Mouse (Mus musculus) midbrain, embryonic 16.5 days (tissue): ENCODE results near the gene Ugt1a8. TPM values are rescaled to one million over a fixed set of nuclear protein-coding genes. Genes with fewer than 3 reads are reported as not detected.
A peak's percentile ranks its signal among the peaks of the same experiment; 100 is the strongest.

Experiments
- ATAC-seq: fragments of 200-750 bp; cut with Nextera tagmentation; 2 replicates; pipeline ENCODE4 v1.8.0; 2017; ENCODE audit warnings: moderate TSS enrichment
- H3K27ac ChIP-seq: fragments of 300-500 bp; sonication (generic); 2 replicates; pipeline ENCODE4 v1.5.1; 2014; ENCODE audit warnings: mild to moderate bottlenecking, low read length, mixed read lengths
- H3K27me3 ChIP-seq: fragments of 300-500 bp; sonication (generic); 2 replicates; pipeline ENCODE4 v1.6.1; 2014; ENCODE audit warnings: low read depth, low read length, mixed read lengths; ENCODE audit not compliant: control insufficient read depth, insufficient read depth
- H3K36me3 ChIP-seq: fragments of 300-500 bp; sonication (generic); 2 replicates; pipeline ENCODE4 v1.6.1; 2014; ENCODE audit warnings: mild to moderate bottlenecking, low read length, moderate library complexity, mixed read lengths; ENCODE audit not compliant: control insufficient read depth, insufficient read depth
- H3K4me1 ChIP-seq: fragments of 300-500 bp; sonication (generic); 2 replicates; pipeline ENCODE4 v1.6.1; 2014; ENCODE audit warnings: mild to moderate bottlenecking, low read length, mixed read lengths; ENCODE audit not compliant: control insufficient read depth, insufficient read depth
- H3K4me2 ChIP-seq: fragments of 300-500 bp; sonication (generic); 2 replicates; pipeline ENCODE4 v1.6.1; 2014; ENCODE audit warnings: mild to moderate bottlenecking, low read length, mixed read lengths
- H3K4me3 ChIP-seq: fragments of 300-500 bp; sonication (generic); 2 replicates; pipeline ENCODE4 v1.5.1; 2014; ENCODE audit warnings: low read depth, mild to moderate bottlenecking, low read length, moderate library complexity, mixed read lengths
- H3K9ac ChIP-seq: fragments of 300-500 bp; sonication (generic); 2 replicates; pipeline ENCODE4 v1.6.1; 2014; ENCODE audit warnings: low read depth, low read length, mixed read lengths
- H3K9me3 ChIP-seq: fragments of 300-500 bp; sonication (generic); replicated peaks from 2 replicates; pipeline ENCODE4 v1.6.1; 2014; ENCODE audit warnings: mild to moderate bottlenecking, low read length, mixed read lengths; ENCODE audit not compliant: control insufficient read depth, poor library complexity, severe bottlenecking
- WGBS: fragments of 180-500 bp; shearing (Covaris S2); extraction: QIAGEN DNeasy Blood & Tissue Kit; methylation state at CpG from one replicate; pipeline ENCODE4 v1.1.7; 2014; 5-methylcytosine and 5-hydroxymethylcytosine counted together
- polyA plus RNA-seq: library from polyadenylated mRNA; unstranded; fragments of >200 nt; fragmentation: Nextera tagmentation; extraction: Ambion mirVana; gene quantifications from 2 replicates; pipeline ENCODE4 v1.2.1, GENCODE M21; 2015

The Ugt1a8 gene
- polyA plus RNA-seq, 1 experiment from 2014 or later, result not detected

DNA sequence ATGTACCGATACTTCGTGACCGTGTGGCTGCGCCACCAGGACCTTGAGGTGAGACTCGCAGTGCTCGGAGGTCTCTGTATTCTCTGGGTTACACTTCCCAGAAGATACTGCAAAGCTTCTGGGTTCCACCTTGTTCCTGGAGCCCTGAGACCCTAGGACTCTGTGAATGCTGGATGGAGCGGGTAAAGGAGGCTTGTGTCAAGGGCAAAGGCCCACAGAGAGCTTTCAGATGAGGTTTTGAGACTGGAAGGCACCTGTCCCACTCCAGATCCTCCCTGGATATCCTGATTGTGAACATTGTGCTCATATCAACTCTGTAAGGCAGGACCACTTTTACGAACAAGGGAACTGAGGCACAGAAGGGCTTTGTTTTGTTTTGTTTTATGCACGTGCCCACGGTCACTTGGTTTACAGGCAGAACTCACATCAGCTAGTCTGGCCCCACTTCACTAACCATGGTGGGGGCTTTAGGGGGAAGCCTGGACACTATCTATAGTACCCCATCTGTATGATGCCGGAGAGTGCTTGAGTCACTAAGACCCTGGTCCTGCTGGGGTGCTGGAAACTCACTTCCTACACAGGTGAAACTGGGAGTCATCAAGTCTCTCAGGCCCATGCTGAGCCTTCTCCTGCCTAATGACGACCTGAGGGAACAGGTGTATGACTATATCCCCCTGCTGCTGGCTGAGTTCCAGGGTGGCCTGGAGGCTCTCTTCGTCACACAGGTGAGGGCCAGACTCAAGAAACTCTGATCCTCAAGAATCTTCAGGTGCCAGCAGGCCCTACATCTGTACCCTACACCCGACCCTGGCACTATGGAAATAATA lies 146.0 kb downstream of the Ugt1a8 start:
- H3K4me2 ChIP-seq, result no peak overlapping the region
- WGBS, result 67% methylated on average over 14 of the region's 14 CpGs
- no peaks in the 10 kb centered on the region for H3K36me3 ChIP-seq
- H3K4me3 ChIP-seq, result no peak overlapping the region
- peaks cover 97% of the 10 kb centered on the region for H3K9me3 ChIP-seq
- no peak overlapping the region for H3K9ac ChIP-seq
- no peaks in the 10 kb centered on the region for H3K4me1 ChIP-seq
- no peak overlapping the region for H3K27ac ChIP-seq
- no peak for ATAC-seq
- H3K27me3 ChIP-seq, result no peaks in the 10 kb centered on the region

DNA sequence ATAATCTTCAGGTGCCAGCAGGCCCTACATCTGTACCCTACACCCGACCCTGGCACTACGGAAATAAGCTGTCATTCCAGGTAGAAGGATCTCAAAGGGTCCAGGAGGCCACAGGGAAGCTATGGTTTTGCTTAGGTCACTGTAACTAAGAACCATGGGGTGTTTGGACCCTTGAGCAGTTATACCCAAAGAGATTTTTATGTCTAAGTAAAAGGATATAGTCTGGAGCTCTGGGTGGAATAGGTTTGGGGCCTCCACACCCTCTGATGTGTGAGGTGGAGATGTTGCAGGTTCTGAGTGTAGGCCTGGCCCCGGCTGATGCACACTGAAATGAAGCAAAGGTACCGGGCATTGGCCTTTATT lies 146.6 kb downstream of the Ugt1a8 start:
- ATAC-seq, result no peak
- Histone ChIP-seq H3K9ac (no peak overlapping the region), H3K27ac (no peak overlapping the region), H3K27me3 (no peaks in the 10 kb centered on the region), H3K9me3 (peaks cover 97% of the 10 kb centered on the region), H3K36me3 (no peaks in the 10 kb centered on the region), H3K4me3 (no peak overlapping the region), H3K4me1 (no peaks in the 10 kb centered on the region), H3K4me2 (no peak overlapping the region)
- 64% methylated on average over 4 of the region's 4 CpGs for WGBS

DNA sequence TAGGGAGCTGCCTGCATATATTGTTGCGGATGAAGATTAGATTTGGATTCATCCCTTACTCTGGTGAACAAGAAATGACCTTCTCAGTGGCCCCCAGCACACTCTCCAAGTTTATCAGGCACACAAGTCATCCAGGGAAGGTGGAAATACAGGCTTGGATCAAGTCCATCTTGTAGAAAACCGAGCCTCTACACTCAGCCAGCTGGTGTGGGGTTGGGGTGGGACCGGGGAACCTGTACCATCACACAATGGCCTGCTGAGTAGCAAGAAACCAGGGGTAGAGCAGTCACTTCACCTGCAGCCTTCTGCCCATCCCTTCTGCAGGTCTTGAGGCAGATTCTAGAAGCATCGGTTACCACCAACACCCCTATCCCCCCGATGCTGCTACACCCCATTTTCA lies 147.0 kb downstream of the Ugt1a8 start:
- H3K4me2 ChIP-seq, result no peak overlapping the region
- no peak overlapping the region for H3K4me3 ChIP-seq
- no peak overlapping the region for H3K27ac ChIP-seq
- WGBS, result 47% methylated on average over 5 of the region's 5 CpGs
- no peaks in the 10 kb centered on the region for H3K36me3 ChIP-seq
- no peak for ATAC-seq
- H3K9ac ChIP-seq, result no peak overlapping the region
- H3K4me1 ChIP-seq, result no peaks in the 10 kb centered on the region
- H3K9me3 ChIP-seq, result peaks cover 97% of the 10 kb centered on the region
- H3K27me3 ChIP-seq, result no peaks in the 10 kb centered on the region

DNA sequence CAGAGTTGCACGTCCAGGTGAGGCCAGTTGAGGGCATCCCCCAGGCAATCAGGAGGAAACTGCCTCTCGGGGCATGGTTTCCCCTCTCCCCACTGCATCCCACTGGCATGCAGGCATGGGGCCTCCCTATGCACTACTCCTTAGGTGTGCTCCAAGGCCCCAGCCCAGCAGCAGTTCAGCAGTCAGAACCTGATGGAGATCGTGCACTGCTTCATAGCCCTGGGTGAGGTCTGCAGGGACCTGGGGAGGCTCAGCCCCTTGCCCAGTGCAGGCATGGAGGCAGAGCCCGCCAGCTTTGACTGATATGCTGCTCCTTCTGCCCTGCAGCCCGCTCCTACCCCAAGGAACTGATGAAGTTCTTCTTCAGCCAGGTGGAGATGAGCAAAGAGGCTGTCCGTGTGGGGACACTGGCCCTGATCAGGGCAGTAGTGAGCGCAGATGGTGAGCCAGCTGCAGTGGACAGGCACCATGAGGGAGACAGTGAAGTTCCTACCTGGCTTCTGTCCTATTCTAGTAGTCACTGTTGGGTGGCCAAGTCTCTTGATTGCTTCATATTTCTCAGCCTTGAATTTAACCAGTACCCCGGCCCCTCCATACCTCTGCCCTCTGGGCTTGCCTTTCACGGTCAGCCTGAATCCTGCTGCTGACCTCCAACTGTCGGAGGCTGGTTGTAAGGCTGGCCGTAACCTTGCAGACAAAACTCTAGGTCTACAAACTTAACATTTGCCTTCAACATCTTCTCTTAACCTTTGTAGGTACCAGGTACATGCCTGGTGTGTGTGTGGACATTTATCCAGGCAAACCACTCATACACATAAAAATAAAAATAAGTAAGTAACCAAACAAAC lies 147.7 kb downstream of the Ugt1a8 start:
- no peak overlapping the region for H3K27ac ChIP-seq
- no peak overlapping the region for H3K4me2 ChIP-seq
- H3K36me3 ChIP-seq, result no peaks in the 10 kb centered on the region
- H3K4me1 ChIP-seq, result no peaks in the 10 kb centered on the region
- no peak overlapping the region for H3K9ac ChIP-seq
- H3K9me3 ChIP-seq, result peaks cover 97% of the 10 kb centered on the region
- H3K27me3 ChIP-seq, result no peaks in the 10 kb centered on the region
- H3K4me3 ChIP-seq, result no peak overlapping the region
- peak; percentile 5; the same call in 1 of the 2 replicates for ATAC-seq
- WGBS, result 65% methylated on average over 11 of the region's 11 CpGs

DNA sequence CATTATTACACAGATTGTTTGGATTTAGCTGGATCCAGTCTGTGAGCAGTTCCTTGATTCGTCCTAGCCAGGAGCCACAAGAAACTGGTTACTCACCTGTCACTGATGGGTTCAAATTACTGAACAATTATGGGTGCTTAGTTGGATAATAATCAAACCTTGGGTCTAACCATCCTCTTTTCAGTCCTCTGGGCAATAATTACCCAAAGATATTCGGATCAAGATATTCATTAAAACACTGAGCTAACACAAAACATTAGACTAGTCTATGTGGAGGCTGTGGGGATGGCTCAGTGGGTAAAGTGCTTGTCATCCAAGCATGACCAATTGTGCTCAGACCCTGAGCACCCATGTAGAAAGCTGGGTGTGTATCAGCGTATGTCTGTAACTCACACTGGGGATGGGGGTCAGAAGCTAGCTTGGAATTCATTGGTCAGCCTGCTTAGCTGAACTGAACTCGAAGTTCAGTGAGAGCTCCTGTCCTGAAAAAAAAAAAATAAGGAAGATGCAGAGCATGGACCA lies 148.3 kb downstream of the Ugt1a8 start:
- 59% methylated on average over 4 of the region's 4 CpGs for WGBS
- no peak overlapping the region for H3K4me3 ChIP-seq

GRCm38 (mm10) chr1:88237311-88237710 lies 149.7 kb downstream of the Ugt1a8 start:
- H3K9me3 ChIP-seq, result peaks cover 95% of the 10 kb centered on the region
- H3K36me3 ChIP-seq, result no peaks in the 10 kb centered on the region
- H3K4me2 ChIP-seq, result no peak overlapping the region
- H3K4me1 ChIP-seq, result no peaks in the 10 kb centered on the region
- H3K27me3 ChIP-seq, result no peaks in the 10 kb centered on the region
- no peak overlapping the region for H3K9ac ChIP-seq
- H3K27ac ChIP-seq, result no peak overlapping the region
- ATAC-seq, result no peak
- WGBS, result 79% methylated on average over 5 of the region's 5 CpGs
- H3K4me3 ChIP-seq, result no peak overlapping the region

More for the DNA sequence above, 148.3 kb downstream of the Ugt1a8 start:
- Histone ChIP-seq H3K27ac (no peak overlapping the region), H3K9ac (no peak overlapping the region), H3K9me3 (peaks cover 97% of the 10 kb centered on the region), H3K4me2 (no peak overlapping the region), H3K27me3 (no peaks in the 10 kb centered on the region), H3K4me1 (no peaks in the 10 kb centered on the region), H3K36me3 (no peaks in the 10 kb centered on the region)
- no peak for ATAC-seq

DNA sequence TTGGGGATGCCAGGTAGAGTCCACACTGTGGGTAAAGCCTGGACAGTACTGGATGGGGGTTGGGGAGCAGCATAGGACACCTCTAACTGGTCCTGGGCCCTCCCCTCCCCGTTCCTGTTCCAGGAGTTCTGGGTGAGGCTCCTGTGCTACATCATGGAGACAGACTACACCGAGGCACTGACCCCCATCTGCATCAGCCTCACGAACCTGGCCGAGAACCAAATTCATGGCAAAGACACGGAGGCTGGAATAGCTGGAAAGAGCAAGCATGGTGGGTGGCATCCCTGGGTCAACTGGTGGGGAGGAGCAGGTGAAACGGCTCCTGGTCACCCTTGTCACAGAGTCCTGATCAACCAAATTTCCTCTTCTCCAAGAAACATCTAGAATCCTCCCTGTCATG lies 151.2 kb downstream of the Ugt1a8 start:
- WGBS, result 76% methylated on average over 6 of the region's 6 CpGs
- H3K4me3 ChIP-seq, result no peak overlapping the region
- H3K4me2 ChIP-seq, result no peak overlapping the region
- no peak overlapping the region for H3K9ac ChIP-seq
- H3K4me1 ChIP-seq, result no peaks in the 10 kb centered on the region
- H3K36me3 ChIP-seq, result no peaks in the 10 kb centered on the region
- no peaks in the 10 kb centered on the region for H3K27me3 ChIP-seq
- peaks cover 94% of the 10 kb centered on the region for H3K9me3 ChIP-seq
- no peak overlapping the region for H3K27ac ChIP-seq
- ATAC-seq, result no peak

DNA sequence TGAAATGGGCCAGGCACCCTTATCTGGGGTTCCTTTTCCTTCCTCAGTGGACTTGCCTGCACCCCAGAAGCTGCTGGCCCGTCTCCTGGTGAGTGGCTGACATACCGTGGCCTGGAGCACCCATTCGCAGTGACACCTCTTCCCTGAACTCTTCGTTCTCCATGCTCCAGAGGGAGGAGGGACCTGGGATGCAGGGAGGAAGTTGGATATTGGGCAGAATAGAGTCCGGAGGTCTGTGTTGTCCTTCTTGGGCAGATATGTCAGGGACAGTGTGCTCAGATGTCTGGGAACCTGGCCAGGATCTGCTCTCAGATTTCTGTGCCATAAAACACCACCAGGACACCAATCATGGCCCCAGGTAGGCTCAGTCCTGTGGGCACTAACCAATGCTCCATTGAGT lies 152.5 kb downstream of the Ugt1a8 start:
- 72% methylated on average over 5 of the region's 5 CpGs for WGBS

DNA sequence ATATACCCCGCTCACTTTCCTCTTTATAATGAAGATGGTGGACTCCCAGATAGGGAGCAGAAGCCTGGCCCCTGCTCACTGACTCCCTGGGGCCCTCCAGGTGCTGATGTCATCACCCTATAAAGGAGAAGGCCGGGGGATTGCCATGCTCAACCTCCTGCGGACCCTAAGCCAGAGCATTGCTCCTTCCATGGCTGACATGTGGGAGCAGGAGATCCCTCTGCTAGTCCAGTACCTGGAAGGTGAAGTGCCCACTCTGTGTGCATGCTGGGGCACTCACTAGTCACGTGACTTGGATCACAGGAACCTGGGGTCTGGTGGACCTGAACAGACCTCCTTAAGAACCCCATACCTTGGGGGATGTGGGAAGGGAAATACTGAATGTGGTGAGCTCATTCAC lies 153.0 kb downstream of the Ugt1a8 start:
- Histone ChIP-seq H3K27ac (no peak overlapping the region), H3K9me3 (peaks cover 94% of the 10 kb centered on the region), H3K4me3 (no peak overlapping the region), H3K27me3 (no peaks in the 10 kb centered on the region), H3K4me1 (no peaks in the 10 kb centered on the region), H3K36me3 (no peaks in the 10 kb centered on the region), H3K4me2 (no peak overlapping the region), H3K9ac (no peak overlapping the region)
- no peak for ATAC-seq
- WGBS, result 70% methylated on average over 4 of the region's 4 CpGs

More for the DNA sequence above, 152.5 kb downstream of the Ugt1a8 start:
- Histone ChIP-seq H3K9me3 (peaks cover 94% of the 10 kb centered on the region), H3K4me1 (no peaks in the 10 kb centered on the region), H3K27ac (no peak overlapping the region), H3K27me3 (no peaks in the 10 kb centered on the region), H3K9ac (no peak overlapping the region), H3K36me3 (no peaks in the 10 kb centered on the region), H3K4me2 (no peak overlapping the region), H3K4me3 (no peak overlapping the region)
- ATAC-seq, result no peak
